Mouse (Mus musculus): ENCODE measurements around the gene Nutf2-ps1.
"Not testable (repeated sequence)": the region's sequence is repeated elsewhere in the genome, so short reads cannot be mapped to it uniquely, and the experiment has no call there.

Nutf2-ps1 gene

GRCm38 (mm10) chr19:53588968-53589367 lies at the start of gene Nutf2-ps1:
Gene Nutf2-ps1 (minus strand): TSS chr19:53589068.
- not testable (repeated sequence) for DNase-seq

- no peak for DNase-seq
These were observed 49.2 kb upstream of the Nutf2-ps1 start for GRCm38 (mm10) chr19:53638041-53638440.

- no peak for DNase-seq
These were observed 32.8 kb upstream of the Nutf2-ps1 start for GRCm38 (mm10) chr19:53621681-53622080.

- DNase-seq = peak; percentile 45
These were observed 20.1 kb upstream of the Nutf2-ps1 start for GRCm38 (mm10) chr19:53608921-53609320.

GRCm38 (mm10) chr19:53601363-53601655 lies 12.4 kb upstream of the Nutf2-ps1 start:
- DNase-seq = no peak

- peak; percentile 66 for DNase-seq
These were observed 11.9 kb upstream of the Nutf2-ps1 start for GRCm38 (mm10) chr19:53600549-53601362.

- peak; percentile 99 for DNase-seq
These were observed 11.1 kb upstream of the Nutf2-ps1 start, which contains the start of gene Smc3 for GRCm38 (mm10) chr19:53599757-53600539. Gene Smc3 (plus strand): TSS chr19:53600398.

GRCm38 (mm10) chr19:53596723-53597474 lies 8.0 kb upstream of the Nutf2-ps1 start:
- DNase-seq = no peak

GRCm38 (mm10) chr19:53587686-53588085 lies 1.2 kb downstream of the Nutf2-ps1 start:
- DNase-seq = not testable (repeated sequence)

GRCm38 (mm10) chr19:53580271-53580670 lies 8.6 kb downstream of the Nutf2-ps1 start:
- not testable (repeated sequence) for DNase-seq

- DNase-seq = peak; percentile 89
These were observed 10.1 kb downstream of the Nutf2-ps1 start for GRCm38 (mm10) chr19:53578597-53579252.

GRCm38 (mm10) chr19:53577025-53577800 lies 11.7 kb downstream of the Nutf2-ps1 start:
- DNase-seq = no peak

GRCm38 (mm10) chr19:53576061-53576460 lies 12.8 kb downstream of the Nutf2-ps1 start:
- no peak for DNase-seq

- no peak for DNase-seq
These were observed 13.4 kb downstream of the Nutf2-ps1 start for GRCm38 (mm10) chr19:53575296-53576010.

- DNase-seq = no peak
These were observed 14.3 kb downstream of the Nutf2-ps1 start for GRCm38 (mm10) chr19:53574546-53574945.

GRCm38 (mm10) chr19:53574131-53574530 lies 14.7 kb downstream of the Nutf2-ps1 start:
- DNase-seq = no peak

- no peak for DNase-seq
These were observed 15.7 kb downstream of the Nutf2-ps1 start for GRCm38 (mm10) chr19:53573151-53573550.

- no peak for DNase-seq
These were observed 16.3 kb downstream of the Nutf2-ps1 start for GRCm38 (mm10) chr19:53572607-53573006.

GRCm38 (mm10) chr19:53571501-53572428 lies 17.1 kb downstream of the Nutf2-ps1 start:
- DNase-seq = no peak

GRCm38 (mm10) chr19:53571056-53571455 lies 17.8 kb downstream of the Nutf2-ps1 start:
- DNase-seq = no peak

Data from cerebellum, adult 9-10 months (tissue).